Mouse (Mus musculus) thymus, adult 2 months (tissue): ENCODE results near the gene Zswim4.

ENCODE experiments used
- CTCF ChIP-seq: fragments of 200-500 bp; IDR thresholded peaks from 2 replicates; pipeline ENCODE4 v1.5.1; 2012; ENCODE audit warnings: mild to moderate bottlenecking, control low read depth, low read length, moderate library complexity, borderline replicate concordance; ENCODE audit not compliant: control insufficient read depth, poor library complexity, insufficient read depth; ENCODE audit errors: extremely low read depth
- POLR2A ChIP-seq: fragments of 200-500 bp; IDR thresholded peaks from 2 replicates; pipeline ENCODE4 v1.6.1; 2012; ENCODE audit warnings: mild to moderate bottlenecking, low read length, control low read depth, moderate library complexity; ENCODE audit not compliant: control insufficient read depth, poor library complexity, insufficient read depth; ENCODE audit errors: extremely low read depth

GRCm38 (mm10) chr8:84256458-84256821 lies 19.6 kb upstream of the Zswim4 start:
- TF ChIP-seq CTCF (no peak), POLR2A (no peak)
